Mouse (Mus musculus): Measurements from ENCODE around the gene Purb.

Gene Purb

GRCm38 (mm10) chr11:6475867-6476484 lies at the start of gene Purb:
Purb (minus strand) TSS chr11:6475917.
- peak; percentile 90 for DNase-seq (ENCODE audit: low spot score)

DNA sequence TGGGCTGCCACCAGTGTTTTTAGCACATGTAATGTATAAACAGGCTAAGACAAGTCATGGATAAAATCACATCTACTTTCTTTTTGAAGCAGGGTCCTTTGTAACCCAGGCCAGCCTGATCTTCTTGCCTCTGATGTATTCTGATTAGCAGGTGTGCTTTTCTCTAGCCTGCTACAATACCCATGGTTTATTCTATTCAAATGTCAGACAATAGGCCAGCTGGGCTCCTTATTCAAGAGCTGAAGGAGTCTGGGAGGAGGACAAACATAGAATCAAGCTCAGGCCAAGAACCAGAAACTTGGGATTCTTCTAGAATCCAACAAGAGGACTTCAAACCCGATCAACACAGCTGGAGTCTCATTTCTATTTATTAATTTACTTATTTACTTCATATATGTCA lies 49.5 kb upstream of the Purb start:
- no peak for DNase-seq (ENCODE audit: low spot score)

DNA sequence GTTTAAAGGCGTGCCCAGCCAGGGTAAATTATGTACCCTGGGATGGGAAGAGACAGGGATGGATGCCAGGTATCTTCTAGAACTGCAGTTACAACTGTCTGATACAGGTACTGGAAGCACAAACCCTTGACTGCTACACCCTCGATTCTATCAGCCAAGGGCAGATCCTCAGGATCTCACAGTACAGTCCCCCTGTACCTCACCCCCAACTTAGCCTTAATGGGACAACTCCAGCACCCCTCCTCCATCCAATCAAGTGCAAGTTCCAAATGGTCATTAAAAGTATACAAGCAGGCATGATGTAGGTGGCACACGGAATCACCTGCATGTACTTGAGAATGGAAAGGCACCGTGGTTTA lies 49.1 kb upstream of the Purb start:
- DNase-seq (ENCODE audit: low spot score), result no peak

- DNase-seq (ENCODE audit: low spot score), result no peak
Observed at GRCm38 (mm10) chr11:6524165-6524879, 48.6 kb upstream of the Purb start.

DNA sequence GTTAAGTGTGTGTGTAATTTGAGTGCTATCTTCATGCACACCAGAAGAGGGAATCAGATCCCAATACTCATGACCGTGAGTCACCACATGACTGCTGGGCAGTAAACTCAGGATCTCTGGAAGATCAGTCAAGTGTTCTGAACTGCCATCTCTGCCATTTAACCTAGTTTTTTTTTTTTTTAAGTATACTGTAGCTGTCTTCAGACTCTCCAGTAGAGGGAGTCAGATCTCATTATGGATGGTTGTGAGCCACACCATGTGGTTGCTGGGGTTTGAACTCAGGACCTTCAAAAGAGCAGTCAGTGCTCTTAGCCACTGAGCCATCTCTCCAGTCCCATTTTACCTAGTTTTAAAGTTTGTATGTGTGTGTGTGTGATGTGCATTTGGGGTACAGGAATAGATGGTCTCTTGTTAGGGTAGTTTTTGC lies 48.0 kb upstream of the Purb start:
- DNase-seq (ENCODE audit: low spot score), result no peak

DNA sequence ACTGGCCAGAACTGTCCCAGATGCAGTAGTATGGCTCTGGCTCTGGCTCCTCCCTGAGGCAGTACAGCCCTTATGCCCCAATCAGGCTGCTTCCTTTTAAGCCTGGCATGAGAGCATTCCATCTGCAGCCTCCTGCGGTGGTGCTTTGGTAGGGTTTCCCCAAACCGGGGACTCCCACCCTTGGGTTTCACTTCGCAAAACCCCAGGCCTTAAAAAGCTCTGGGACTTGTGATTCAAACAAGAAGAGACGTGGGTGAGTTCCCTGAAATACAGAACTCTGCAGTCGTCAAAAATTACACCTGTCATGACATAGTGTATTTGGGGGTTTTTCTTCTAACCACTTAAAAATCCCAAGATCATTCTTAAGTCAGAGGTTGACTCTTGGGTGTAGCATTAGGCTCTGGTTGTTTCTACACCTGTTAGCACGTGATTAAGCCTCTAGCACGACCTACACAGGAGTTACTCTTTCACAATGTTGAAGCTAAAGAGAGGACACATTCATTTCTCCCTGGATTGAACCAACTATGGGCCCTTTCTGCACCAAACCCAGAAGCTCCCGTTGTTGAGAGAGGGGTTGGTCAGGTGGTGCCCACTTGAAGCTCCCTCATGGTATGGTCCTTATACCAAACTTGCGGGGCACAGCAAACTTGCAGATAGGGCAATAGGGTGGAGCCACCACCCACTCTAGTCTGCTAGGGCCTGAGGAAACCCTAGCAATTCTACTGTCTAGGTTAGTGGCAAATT lies 47.2 kb upstream of the Purb start:
- DNase-seq (ENCODE audit: low spot score), result no peak

GRCm38 (mm10) chr11:6520507-6521173 lies 44.9 kb upstream of the Purb start, which contains the start of gene Myo1g:
Myo1g (minus strand) TSS chr11:6520965.
- DNase-seq (ENCODE audit: low spot score), result no peak

- DNase-seq (ENCODE audit: low spot score), result no peak
Observed at GRCm38 (mm10) chr11:6519491-6520033, 43.8 kb upstream of the Purb start.

- peak; percentile 56 for DNase-seq (ENCODE audit: low spot score)
Observed at GRCm38 (mm10) chr11:6514837-6515236, 39.1 kb upstream of the Purb start.

GRCm38 (mm10) chr11:6508269-6508876 lies 32.7 kb upstream of the Purb start:
- DNase-seq (ENCODE audit: low spot score), result no peak

- no peak for DNase-seq (ENCODE audit: low spot score)
Observed at GRCm38 (mm10) chr11:6506516-6506915, 30.8 kb upstream of the Purb start.

GRCm38 (mm10) chr11:6504689-6505088 lies 29.0 kb upstream of the Purb start:
- no peak for DNase-seq (ENCODE audit: low spot score)

DNA sequence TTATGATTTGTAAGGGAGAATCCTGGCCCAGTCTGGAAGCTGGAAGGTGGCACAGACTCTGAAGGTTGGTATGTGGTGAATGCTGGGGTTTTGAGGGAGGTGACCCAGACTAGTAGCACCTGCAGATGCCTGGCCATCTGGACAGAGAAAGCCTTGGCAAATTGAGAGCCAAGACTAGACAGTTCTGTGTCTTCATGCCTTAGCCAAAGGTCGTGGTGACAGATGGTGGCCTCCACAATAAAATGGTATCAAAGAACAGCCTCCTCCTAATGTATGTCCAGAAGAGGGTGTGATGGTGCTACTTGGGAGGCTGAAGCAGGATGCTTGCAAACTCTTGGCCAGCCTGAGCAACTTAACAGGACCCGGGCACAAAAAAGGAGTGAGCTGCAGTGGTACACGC lies 28.5 kb upstream of the Purb start:
- no peak for DNase-seq (ENCODE audit: low spot score)

- no peak for DNase-seq (ENCODE audit: low spot score)
Observed at GRCm38 (mm10) chr11:6502506-6502905, 26.8 kb upstream of the Purb start.

DNA sequence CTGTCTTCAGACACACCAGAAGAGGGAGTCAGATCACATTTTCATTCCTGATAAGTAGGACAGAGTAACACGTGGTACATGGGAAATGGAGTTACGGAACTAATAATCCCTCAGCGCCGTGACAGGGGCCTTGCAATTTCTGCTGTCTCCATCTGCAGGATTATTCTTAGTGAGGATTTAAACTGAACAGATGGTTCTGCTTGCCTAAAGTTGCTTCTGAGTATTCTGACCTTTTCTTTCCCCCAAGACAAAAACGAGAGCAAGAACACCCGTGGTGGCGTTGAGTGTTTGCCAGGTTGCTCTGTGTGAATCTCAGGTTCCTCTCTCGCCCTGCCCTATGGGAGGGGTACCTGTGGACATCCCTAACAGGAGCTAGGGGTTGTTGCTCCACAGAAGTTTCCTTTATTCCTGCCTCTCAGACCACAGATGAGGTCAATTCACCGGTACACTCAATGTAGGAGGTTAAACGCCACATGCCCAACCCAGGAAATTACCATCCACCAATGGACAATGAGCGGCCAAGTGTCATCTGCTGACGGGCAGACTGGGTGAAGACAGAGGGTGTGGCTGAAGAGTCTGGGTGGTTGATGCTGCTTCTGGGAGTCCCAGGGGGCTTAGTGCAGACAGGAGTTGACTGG lies 21.7 kb upstream of the Purb start:
- DNase-seq (ENCODE audit: low spot score), result no peak

DNA sequence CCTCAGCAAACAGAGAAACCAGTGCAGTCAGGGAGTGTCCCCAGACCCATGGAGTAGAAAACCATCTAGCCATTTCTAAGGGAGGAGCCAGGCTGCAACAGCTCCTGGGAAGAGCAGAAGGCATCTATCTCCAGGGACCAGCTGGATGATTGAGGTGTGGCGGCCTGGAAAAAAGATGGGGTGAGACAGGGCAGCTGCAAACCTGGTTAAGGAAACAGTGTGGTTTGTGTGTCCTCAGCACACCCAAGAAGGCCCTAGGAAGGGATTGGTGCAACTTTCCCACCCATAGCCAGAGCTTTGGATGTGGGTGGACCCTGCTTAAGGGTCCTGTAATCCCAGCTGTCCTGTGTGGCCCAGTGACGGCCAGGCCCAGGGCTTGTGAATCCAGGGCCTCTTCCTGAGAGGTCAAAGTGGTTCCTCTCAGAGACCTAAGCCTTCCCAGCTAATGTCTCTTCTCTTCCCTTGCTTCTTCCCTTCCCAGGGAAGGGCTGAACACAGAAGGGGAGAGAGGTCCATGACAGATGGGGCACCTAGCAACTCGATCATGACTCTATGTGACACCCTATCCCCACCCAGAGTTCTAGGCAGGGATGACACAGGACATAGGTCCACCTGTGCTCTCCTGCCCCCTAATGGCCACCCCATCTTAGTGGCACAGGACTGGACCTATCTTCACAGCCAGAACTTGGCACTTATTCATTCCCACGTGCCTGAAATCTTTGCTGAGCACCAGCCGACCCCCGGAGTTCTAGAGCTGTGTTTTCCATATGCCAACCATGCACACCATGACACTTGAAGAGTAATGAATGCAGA lies 14.2 kb upstream of the Purb start:
- peak; percentile 47 for DNase-seq (ENCODE audit: low spot score)

DNA sequence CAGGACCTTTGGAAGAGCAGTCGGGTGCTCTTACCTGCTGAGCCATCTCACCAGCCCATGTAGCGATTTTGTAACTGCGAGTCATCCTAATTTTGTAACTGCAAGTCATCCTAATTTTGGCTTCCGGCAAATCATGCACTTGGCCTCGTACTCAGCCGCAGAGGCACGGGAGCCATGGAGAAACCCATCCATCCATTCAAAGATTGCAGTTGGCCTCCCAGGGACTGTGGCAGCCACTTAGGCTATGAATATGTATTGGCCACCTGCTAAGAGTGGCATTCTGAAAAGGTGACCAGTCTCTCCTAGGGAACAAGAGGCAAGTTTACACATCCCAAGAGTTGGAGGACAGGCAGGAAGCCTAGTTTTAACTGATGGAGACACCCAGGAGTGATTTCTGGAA lies 13.5 kb upstream of the Purb start:
- DNase-seq (ENCODE audit: low spot score), result no peak

DNA sequence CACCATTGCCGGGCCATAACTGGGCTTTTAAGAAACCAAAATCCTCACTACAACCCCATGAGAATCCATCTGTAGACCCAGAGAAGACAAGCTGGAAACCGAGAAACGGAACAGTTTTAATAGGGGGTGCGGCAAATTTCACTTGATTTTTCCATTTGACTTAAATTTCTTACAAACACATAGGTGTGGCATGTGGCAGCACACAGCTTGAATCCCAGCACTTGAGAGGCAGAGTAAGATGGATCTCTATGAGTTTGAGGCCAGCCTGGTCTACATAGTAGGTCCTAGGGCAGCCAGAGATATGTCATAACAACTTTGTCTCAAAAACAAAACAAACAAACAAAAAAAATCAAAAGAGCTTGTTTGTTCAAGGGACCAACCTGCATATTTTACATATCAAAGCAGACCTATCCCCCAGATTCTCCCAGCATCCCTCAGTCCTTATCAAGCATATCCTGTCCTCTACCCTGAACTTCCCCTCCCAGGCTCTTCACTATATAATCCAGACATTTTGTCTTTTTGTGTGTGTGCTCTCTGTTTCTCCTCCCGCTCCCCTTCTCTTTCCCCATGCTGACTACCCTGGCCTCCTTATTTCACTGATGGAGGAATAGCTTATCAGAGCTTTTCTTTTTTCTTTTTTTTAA lies 12.4 kb upstream of the Purb start:
- no peak for DNase-seq (ENCODE audit: low spot score)

DNA sequence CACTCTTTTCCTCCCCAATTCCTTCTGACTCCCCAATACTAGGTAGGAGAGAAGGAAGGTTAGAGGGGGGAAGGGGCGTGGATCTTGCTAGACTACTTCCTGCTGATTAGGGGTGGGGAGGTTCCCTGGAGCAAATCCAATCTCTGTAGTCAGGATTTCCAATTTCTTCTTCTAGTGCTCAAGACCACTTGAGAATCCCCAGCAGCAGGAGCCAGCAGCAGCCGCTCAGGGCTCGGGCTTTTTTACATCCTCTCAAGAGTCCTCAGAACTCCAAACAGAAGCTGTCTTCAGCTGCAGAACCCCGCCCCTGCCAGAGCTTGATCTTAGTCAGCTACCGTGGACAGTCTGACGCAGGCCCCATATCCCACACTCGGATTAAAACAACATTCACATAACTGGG lies 11.8 kb upstream of the Purb start:
- no peak for DNase-seq (ENCODE audit: low spot score)

- DNase-seq (ENCODE audit: low spot score), result no peak
Observed at GRCm38 (mm10) chr11:6486916-6487315, 11.2 kb upstream of the Purb start.
